In the genomic region with DNA sequence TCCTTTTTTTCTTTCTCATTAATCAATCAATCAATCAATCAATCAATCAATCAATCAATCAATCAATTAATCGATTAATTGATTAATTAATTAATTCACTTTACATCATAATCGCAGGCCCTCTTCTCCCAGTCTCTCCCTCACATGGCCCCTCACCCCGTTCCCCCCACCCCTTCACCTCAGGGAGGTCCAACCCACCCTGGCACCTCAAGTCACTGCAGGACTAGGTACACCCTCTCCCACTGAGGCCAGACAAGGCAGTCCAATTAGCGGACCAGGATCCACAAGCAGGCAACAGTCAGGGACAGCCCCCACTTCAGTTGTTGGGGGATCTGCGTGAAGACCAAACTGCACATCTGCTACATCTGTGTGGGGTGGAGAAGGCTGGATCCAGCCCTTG, we compare ENCODE assay signal across 13 mouse cellular contexts.
DNase-seq lines count a peak whose midpoint lies in the region; ATAC-seq and TF ChIP-seq lines count a peak whose summit lies in the region.
"Had no signal": no experiment of that assay in that cellular context is flagged by ENCODE, and none has a peak within 500 bp of the region (broad histone marks: within the 10 kb centered on the region; RNA-seq: fewer than 3 reads in every experiment).

No protein-coding gene starts in this region.

- H3K4me1 ChIP-seq in forebrain, embryonic 11.5 days (replicated peaks; ENCODE audit: control insufficient read depth, insufficient read depth, low read length): 0 out of 2 replicates have a peak, but pooled peaks cover 2% of the 10 kb centered on the region
- H3K4me1 ChIP-seq in forebrain, embryonic 16.5 days (replicated peaks; ENCODE audit: control insufficient read depth, insufficient read depth, low read length): peaks cover 11% of the 10 kb centered on the region
- H3K4me1 ChIP-seq in intestine, embryonic 14.5 days (replicated peaks; ENCODE audit: control insufficient read depth, insufficient read depth, low read length): no peaks in the 10 kb centered on the region
- no peaks in the 10 kb centered on the region for H3K4me1 ChIP-seq in intestine, embryonic 15.5 days (replicated peaks)
- peaks cover 18% of the 10 kb centered on the region for H3K4me1 ChIP-seq in midbrain, embryonic 12.5 days
- no peaks in the 10 kb centered on the region for H3K4me1 ChIP-seq in midbrain, postnatal 0 days (ENCODE audit: insufficient read depth, low read length)
- H3K4me1 ChIP-seq in midbrain, embryonic 16.5 days (ENCODE audit: control insufficient read depth, insufficient read depth, low read length): peaks cover 4% of the 10 kb centered on the region; the same call in 1 of the 2 replicates
- H3K4me1 ChIP-seq: heart, embryonic 12.5 days had no signal

- H3K4me2 ChIP-seq in forebrain, embryonic 11.5 days (ENCODE audit: low read depth, low read length, severe bottlenecking): no peak overlapping the region
- no peak overlapping the region for H3K4me2 ChIP-seq in forebrain, embryonic 16.5 days (ENCODE audit: low read length)
- H3K4me2 ChIP-seq in intestine, embryonic 14.5 days (ENCODE audit: low read length): no peak overlapping the region
- no peak overlapping the region for H3K4me2 ChIP-seq in intestine, embryonic 15.5 days (replicated peaks)
- H3K4me2 ChIP-seq in midbrain, embryonic 12.5 days (replicated peaks): no peak overlapping the region
- no peak overlapping the region for H3K4me2 ChIP-seq in midbrain, postnatal 0 days (ENCODE audit: low read depth, low read length, poor library complexity, severe bottlenecking)
- H3K4me2 ChIP-seq in midbrain, embryonic 16.5 days (ENCODE audit: low read length): no peak overlapping the region
- H3K4me2 ChIP-seq: heart, embryonic 12.5 days; kidney, embryonic 15.5 days had no signal

- H3K36me3 ChIP-seq in forebrain, embryonic 11.5 days (ENCODE audit: control insufficient read depth, insufficient read depth, low read length): no peaks in the 10 kb centered on the region
- no peaks in the 10 kb centered on the region for H3K36me3 ChIP-seq in forebrain, embryonic 16.5 days (ENCODE audit: control insufficient read depth, insufficient read depth)
- no peaks in the 10 kb centered on the region for H3K36me3 ChIP-seq in intestine, embryonic 14.5 days (ENCODE audit: control insufficient read depth, insufficient read depth, low read length)
- H3K36me3 ChIP-seq in intestine, embryonic 15.5 days: no peaks in the 10 kb centered on the region
- no peaks in the 10 kb centered on the region for H3K36me3 ChIP-seq in midbrain, embryonic 12.5 days
- no peaks in the 10 kb centered on the region for H3K36me3 ChIP-seq in midbrain, postnatal 0 days (ENCODE audit: insufficient read depth, low read length)
- no peaks in the 10 kb centered on the region for H3K36me3 ChIP-seq in midbrain, embryonic 16.5 days (ENCODE audit: control insufficient read depth, insufficient read depth, low read length)
- H3K36me3 ChIP-seq: heart, embryonic 12.5 days; kidney, embryonic 15.5 days had no signal

- 65% methylated on average over 5 of the region's 5 CpGs for WGBS in forebrain, embryonic 11.5 days
- 65% methylated on average over 5 of the region's 5 CpGs for WGBS in forebrain, embryonic 16.5 days
- WGBS in intestine, embryonic 14.5 days: 70% methylated on average over 5 of the region's 5 CpGs
- 65% methylated on average over 5 of the region's 5 CpGs for WGBS in intestine, embryonic 15.5 days
- 72% methylated on average over 5 of the region's 5 CpGs for WGBS in midbrain, embryonic 12.5 days
- WGBS in midbrain, postnatal 0 days: 69% methylated on average over 5 of the region's 5 CpGs
- 67% methylated on average over 5 of the region's 5 CpGs for WGBS in midbrain, embryonic 16.5 days

- H3K9me3 ChIP-seq in forebrain, embryonic 11.5 days (ENCODE audit: control insufficient read depth, low read length): no peaks in the 10 kb centered on the region
- no peaks in the 10 kb centered on the region for H3K9me3 ChIP-seq in forebrain, embryonic 16.5 days (ENCODE audit: control insufficient read depth, low read length)
- H3K9me3 ChIP-seq in intestine, embryonic 14.5 days (ENCODE audit: control insufficient read depth, low read length): no peaks in the 10 kb centered on the region
- H3K9me3 ChIP-seq in intestine, embryonic 15.5 days: no peaks in the 10 kb centered on the region
- no peaks in the 10 kb centered on the region for H3K9me3 ChIP-seq in midbrain, embryonic 12.5 days
- no peaks in the 10 kb centered on the region for H3K9me3 ChIP-seq in midbrain, postnatal 0 days (ENCODE audit: low read length)
- H3K9me3 ChIP-seq in midbrain, embryonic 16.5 days (replicated peaks; ENCODE audit: control insufficient read depth, low read length, poor library complexity, severe bottlenecking): no peaks in the 10 kb centered on the region
- H3K9me3 ChIP-seq: heart, embryonic 12.5 days; kidney, embryonic 15.5 days had no signal

- no peak overlapping the region for H3K9ac ChIP-seq in forebrain, embryonic 11.5 days (ENCODE audit: low read length)
- H3K9ac ChIP-seq in forebrain, embryonic 16.5 days (replicated peaks; ENCODE audit: low read depth, low read length): no peak overlapping the region
- no peak overlapping the region for H3K9ac ChIP-seq in intestine, embryonic 14.5 days (ENCODE audit: low read length)
- H3K9ac ChIP-seq in intestine, embryonic 15.5 days: no peak overlapping the region
- no peak overlapping the region for H3K9ac ChIP-seq in midbrain, embryonic 12.5 days (replicated peaks)
- H3K9ac ChIP-seq in midbrain, postnatal 0 days (replicated peaks; ENCODE audit: low read length, poor library complexity, severe bottlenecking): no peak overlapping the region
- H3K9ac ChIP-seq in midbrain, embryonic 16.5 days (ENCODE audit: low read depth, low read length): no peak overlapping the region
- H3K9ac ChIP-seq: heart, embryonic 12.5 days; kidney, embryonic 15.5 days; liver, embryonic 14.5 days had no signal

- DNase-seq in forebrain, embryonic 11.5 days (ENCODE audit: low spot score): no peak
- DNase-seq in intestine, embryonic 14.5 days (ENCODE audit: low spot score): no peak
- DNase-seq in midbrain, postnatal 0 days (ENCODE audit: low spot score): no peak
- no peak for DNase-seq in thymus, postnatal 14 days

- no peaks in the 10 kb centered on the region for H3K27me3 ChIP-seq in forebrain, embryonic 11.5 days (ENCODE audit: control insufficient read depth, insufficient read depth, low read length)
- H3K27me3 ChIP-seq in forebrain, embryonic 16.5 days (replicated peaks; ENCODE audit: control insufficient read depth, insufficient read depth, low read length): no peaks in the 10 kb centered on the region
- H3K27me3 ChIP-seq in intestine, embryonic 14.5 days (replicated peaks; ENCODE audit: control insufficient read depth, insufficient read depth, low read length): peaks cover 14% of the 10 kb centered on the region; the same call in 1 of the 2 replicates
- H3K27me3 ChIP-seq in intestine, embryonic 15.5 days (replicated peaks): no peaks in the 10 kb centered on the region; the same call in 1 of the 2 replicates
- no peaks in the 10 kb centered on the region for H3K27me3 ChIP-seq in midbrain, embryonic 12.5 days
- no peaks in the 10 kb centered on the region; the same call in 1 of the 2 replicates for H3K27me3 ChIP-seq in midbrain, postnatal 0 days (ENCODE audit: insufficient read depth, low read length)
- H3K27me3 ChIP-seq in midbrain, embryonic 16.5 days (ENCODE audit: control insufficient read depth, insufficient read depth, low read depth, low read length): no peaks in the 10 kb centered on the region

- TF ChIP-seq CTCF in midbrain, postnatal 0 days (IDR thresholded peaks at IDR 0.05): no peak

- H3K4me3 ChIP-seq in forebrain, embryonic 11.5 days (ENCODE audit: low read depth, low read length): no peak overlapping the region
- no peak overlapping the region for H3K4me3 ChIP-seq in forebrain, embryonic 16.5 days (replicated peaks; ENCODE audit: low read length)
- no peak overlapping the region for H3K4me3 ChIP-seq in intestine, embryonic 14.5 days (ENCODE audit: low read depth, low read length)
- H3K4me3 ChIP-seq in intestine, embryonic 15.5 days (replicated peaks): no peak overlapping the region
- no peak overlapping the region for H3K4me3 ChIP-seq in midbrain, embryonic 12.5 days
- H3K4me3 ChIP-seq in midbrain, postnatal 0 days (ENCODE audit: low read depth, low read length): no peak overlapping the region
- H3K4me3 ChIP-seq in midbrain, embryonic 16.5 days (ENCODE audit: low read depth, low read length): no peak overlapping the region
- H3K4me3 ChIP-seq: gastrocnemius, adult 2 months; heart, embryonic 12.5 days; kidney, embryonic 15.5 days had no signal

- ATAC-seq in forebrain, embryonic 11.5 days (replicated peaks; ENCODE audit: low FRiP score): peak; percentile 53; the same call in 1 of the 2 replicates
- ATAC-seq in forebrain, embryonic 16.5 days: no peak
- ATAC-seq in intestine, embryonic 14.5 days (replicated peaks; ENCODE audit: low FRiP score, low TSS enrichment, low read depth): 0 out of 2 replicates have a peak, but pooled peaks have one; percentile 43
- no peak for ATAC-seq in intestine, embryonic 15.5 days
- ATAC-seq in midbrain, embryonic 12.5 days (ENCODE audit: low FRiP score, low read depth): peak; percentile 55
- no peak for ATAC-seq in midbrain, postnatal 0 days (ENCODE audit: low FRiP score)
- peak; percentile 26; the same call in 1 of the 2 replicates for ATAC-seq in midbrain, embryonic 16.5 days
- ATAC-seq: inflammation-experienced regulatory T-cells, adult 6 months had no signal

- H3K27ac ChIP-seq in forebrain, embryonic 11.5 days (ENCODE audit: low read depth, low read length): no peak overlapping the region
- H3K27ac ChIP-seq in forebrain, embryonic 16.5 days (ENCODE audit: low read length): no peak overlapping the region
- H3K27ac ChIP-seq in intestine, embryonic 14.5 days (ENCODE audit: low read depth): no peak overlapping the region
- no peak overlapping the region for H3K27ac ChIP-seq in intestine, embryonic 15.5 days
- H3K27ac ChIP-seq in midbrain, embryonic 12.5 days (replicated peaks): no peak overlapping the region
- H3K27ac ChIP-seq in midbrain, postnatal 0 days (ENCODE audit: low read depth, low read length): no peak overlapping the region
- no peak overlapping the region for H3K27ac ChIP-seq in midbrain, embryonic 16.5 days (ENCODE audit: low read length)
- H3K27ac ChIP-seq: gastrocnemius, adult 2 months; kidney, embryonic 15.5 days; liver, embryonic 14.5 days had no signal

Comparison
In these comparisons a context has a peak if more than half of its experiments do, and no peak if none do; other contexts are left out.
1. ATAC-seq: peak in forebrain, embryonic 11.5 days (single experiment), intestine, embryonic 14.5 days (single experiment), midbrain, embryonic 12.5 days (single experiment) and midbrain, embryonic 16.5 days (single experiment); none in forebrain, embryonic 16.5 days (single experiment), intestine, embryonic 15.5 days (single experiment) and midbrain, postnatal 0 days (single experiment).